Mouse (Mus musculus) midbrain, postnatal 0 days (tissue): ENCODE results near the gene Lgr4. TPM values are rescaled to one million over a fixed set of nuclear protein-coding genes. Genes with fewer than 3 reads are reported as not detected.

Experiments used
- ATAC-seq: fragments of 200-750 bp; cut with Nextera tagmentation; 2 replicates; pipeline ENCODE4 v1.8.0; 2017; ENCODE audit warnings: moderate number of reproducible peaks, mild to moderate bottlenecking, moderate TSS enrichment, moderate library complexity; ENCODE audit not compliant: low FRiP score
- DNase-seq: peaks from one replicate; pipeline ENCODE4 v3.0.0-alpha.2; 2015; ENCODE audit warnings: low spot score
- H3K27ac ChIP-seq: fragments of 300-500 bp; sonication (generic); 2 replicates; pipeline ENCODE4 v1.5.1; 2014; ENCODE audit warnings: low read depth, mild to moderate bottlenecking, low read length, mixed read lengths
- H3K27me3 ChIP-seq: fragments of 300-500 bp; sonication (generic); 2 replicates; pipeline ENCODE4 v1.6.1; 2014; ENCODE audit warnings: low read length, control low read depth, mixed read lengths; ENCODE audit not compliant: insufficient read depth
- H3K36me3 ChIP-seq: fragments of 300-500 bp; sonication (generic); 2 replicates; pipeline ENCODE4 v1.6.1; 2014; ENCODE audit warnings: low read length, control low read depth, mixed read lengths; ENCODE audit not compliant: insufficient read depth
- H3K4me1 ChIP-seq: fragments of 300-500 bp; sonication (generic); 2 replicates; pipeline ENCODE4 v1.6.1; 2014; ENCODE audit warnings: mild to moderate bottlenecking, control low read depth, antibody characterized with exemption, low read length, mixed read lengths; ENCODE audit not compliant: insufficient read depth
- H3K4me2 ChIP-seq: fragments of 300-500 bp; sonication (generic); 2 replicates; pipeline ENCODE4 v1.6.1; 2014; ENCODE audit warnings: low read depth, mild to moderate bottlenecking, low read length, mixed read lengths; ENCODE audit not compliant: poor library complexity, severe bottlenecking
- H3K4me3 ChIP-seq: fragments of 300-500 bp; sonication (generic); 2 replicates; pipeline ENCODE4 v1.5.1; 2014; ENCODE audit warnings: low read depth, mild to moderate bottlenecking, low read length, moderate library complexity
- H3K9ac ChIP-seq: fragments of 300-500 bp; sonication (generic); replicated peaks from 2 replicates; pipeline ENCODE4 v1.6.1; 2014; ENCODE audit warnings: mild to moderate bottlenecking, low read length, moderate library complexity, mixed read lengths; ENCODE audit not compliant: poor library complexity, severe bottlenecking
- H3K9me3 ChIP-seq: fragments of 300-500 bp; sonication (generic); 2 replicates; pipeline ENCODE4 v1.6.1; 2016; ENCODE audit warnings: low read length, control low read depth
- CTCF ChIP-seq: IDR thresholded peaks from 2 replicates; pipeline ENCODE4 v1.5.1; 2016; ENCODE audit warnings: antibody characterized with exemption, mild to moderate bottlenecking
- WGBS: fragments of 180-500 bp; shearing (Covaris S2); extraction: QIAGEN DNeasy Blood & Tissue Kit; methylation state at CpG from one replicate; pipeline ENCODE4 v1.1.7; 2014; 5-methylcytosine and 5-hydroxymethylcytosine counted together
- polyA plus RNA-seq: library from polyadenylated mRNA; unstranded; fragments of >200 nt; fragmentation: Nextera tagmentation; extraction: Ambion mirVana; gene quantifications from 2 replicates; pipeline ENCODE4 v1.2.1, GENCODE M21; 2015
- total RNA-seq: library from RNA; depleted of rRNA; stranded (reverse); fragments of >200 nt; gene quantifications from 2 replicates; pipeline ENCODE4 v1.2.3, GENCODE M21; 2014

Lgr4 gene
- total and polyA plus RNA-seq, 2 experiments from 2014 or later = 9.9 to 33.4 TPM

DNA sequence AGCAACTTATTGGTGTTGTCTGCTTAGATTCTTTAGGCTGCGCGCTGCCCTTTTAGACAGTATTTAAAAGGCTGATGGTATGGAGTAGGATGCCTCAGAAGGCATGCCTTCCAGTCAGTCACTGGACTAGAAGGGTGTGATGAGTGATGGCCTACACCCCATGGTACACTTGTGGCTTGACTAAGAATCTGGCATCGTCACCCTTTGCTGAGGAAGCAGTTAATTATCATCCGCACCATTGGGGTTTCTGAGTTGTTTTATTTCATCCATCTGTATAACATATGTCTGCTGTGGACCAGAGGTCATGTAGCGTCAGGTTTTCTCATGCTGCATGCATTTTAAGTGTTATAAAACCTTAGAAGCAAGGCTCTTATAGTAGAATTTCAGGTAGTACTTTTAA lies 70.5 kb downstream of the Lgr4 start:
- no peak for ATAC-seq
- no peaks in the 10 kb centered on the region for H3K9me3 ChIP-seq
- H3K9ac ChIP-seq = no peak overlapping the region
- no peaks in the 10 kb centered on the region for H3K4me1 ChIP-seq
- no peaks in the 10 kb centered on the region for H3K36me3 ChIP-seq
- no peak overlapping the region for H3K27ac ChIP-seq
- H3K27me3 ChIP-seq = no peaks in the 10 kb centered on the region
- 90% methylated on average over 5 of the region's 5 CpGs for WGBS
- no peak for TF ChIP-seq CTCF
- no peak overlapping the region for H3K4me2 ChIP-seq
- DNase-seq = no peak
- no peak overlapping the region for H3K4me3 ChIP-seq

DNA sequence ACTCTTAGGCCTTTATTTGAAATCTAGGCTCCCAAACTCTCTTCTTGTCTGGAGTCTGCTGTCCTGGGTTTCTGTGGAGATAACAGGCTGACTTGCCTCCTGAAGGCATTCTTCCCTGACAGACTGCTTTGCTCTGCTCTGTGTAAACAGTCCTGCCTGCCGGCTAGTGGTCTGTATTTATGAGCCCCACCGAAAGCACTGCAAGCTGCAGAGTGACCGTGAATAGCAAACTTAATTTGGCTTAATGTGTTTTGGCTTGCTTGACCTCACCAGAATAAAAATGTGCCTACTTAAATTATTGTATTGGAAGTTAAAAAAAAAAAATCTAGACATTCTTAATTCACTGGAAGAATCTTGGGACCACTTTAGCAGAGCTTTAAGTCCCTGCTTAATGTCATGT lies 71.7 kb downstream of the Lgr4 start:
- ATAC-seq (no peak), DNase-seq (peak; percentile 22)
- Histone ChIP-seq H3K9me3 (no peaks in the 10 kb centered on the region), H3K27ac (no peak overlapping the region), H3K27me3 (no peaks in the 10 kb centered on the region), H3K9ac (no peak overlapping the region), H3K4me1 (no peaks in the 10 kb centered on the region), H3K4me3 (no peak overlapping the region), H3K36me3 (no peaks in the 10 kb centered on the region), H3K4me2 (no peak overlapping the region)
- WGBS = 16% methylated on average over 3 of the region's 3 CpGs
- no peak for TF ChIP-seq CTCF

DNA sequence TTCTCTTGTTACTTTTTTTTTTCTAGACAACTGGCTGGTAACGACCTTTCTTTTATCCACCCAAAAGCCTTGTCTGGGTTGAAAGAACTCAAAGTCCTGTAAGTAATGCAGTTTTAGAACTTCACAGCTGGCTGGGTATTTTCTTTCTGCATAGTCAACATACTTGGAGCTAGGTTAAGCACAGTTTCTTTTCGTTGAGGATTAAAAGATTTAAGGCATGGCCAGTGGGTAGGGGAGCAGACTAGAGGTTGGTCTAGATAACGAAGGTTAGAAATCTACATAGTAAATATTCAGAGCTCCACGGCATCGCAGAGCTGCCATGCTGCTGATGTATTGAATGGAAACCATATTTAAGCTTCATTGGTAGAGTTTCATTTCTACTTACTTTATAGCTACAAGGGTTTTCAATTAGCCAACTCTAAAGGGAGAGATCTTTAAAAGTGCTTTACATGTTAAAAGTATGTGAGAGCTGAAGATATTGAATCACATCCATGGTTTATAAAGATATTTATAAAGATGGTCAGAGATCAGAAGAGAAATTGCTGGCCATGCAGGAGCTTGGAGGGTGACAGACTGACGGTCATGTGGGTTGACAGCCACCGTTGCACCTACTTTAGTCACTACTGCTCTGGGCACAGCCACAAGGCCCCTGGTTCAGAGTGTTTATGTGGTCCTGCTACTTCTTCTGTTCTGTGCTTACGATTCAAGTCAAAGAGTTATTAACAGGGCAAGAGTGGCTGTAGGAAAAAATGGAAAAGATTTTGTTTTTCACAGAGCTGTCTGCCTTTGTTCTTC lies 72.4 kb downstream of the Lgr4 start:
- H3K27me3 ChIP-seq = no peaks in the 10 kb centered on the region
- no peaks in the 10 kb centered on the region for H3K9me3 ChIP-seq
- H3K9ac ChIP-seq = no peak overlapping the region
- no peak for TF ChIP-seq CTCF
- 42% methylated on average over 8 of the region's 8 CpGs for WGBS
- no peak overlapping the region for H3K27ac ChIP-seq
- H3K4me3 ChIP-seq = no peak overlapping the region
- no peaks in the 10 kb centered on the region for H3K36me3 ChIP-seq
- ATAC-seq = no peak
- no peak for DNase-seq
- H3K4me2 ChIP-seq = no peak overlapping the region
- H3K4me1 ChIP-seq = no peaks in the 10 kb centered on the region

DNA sequence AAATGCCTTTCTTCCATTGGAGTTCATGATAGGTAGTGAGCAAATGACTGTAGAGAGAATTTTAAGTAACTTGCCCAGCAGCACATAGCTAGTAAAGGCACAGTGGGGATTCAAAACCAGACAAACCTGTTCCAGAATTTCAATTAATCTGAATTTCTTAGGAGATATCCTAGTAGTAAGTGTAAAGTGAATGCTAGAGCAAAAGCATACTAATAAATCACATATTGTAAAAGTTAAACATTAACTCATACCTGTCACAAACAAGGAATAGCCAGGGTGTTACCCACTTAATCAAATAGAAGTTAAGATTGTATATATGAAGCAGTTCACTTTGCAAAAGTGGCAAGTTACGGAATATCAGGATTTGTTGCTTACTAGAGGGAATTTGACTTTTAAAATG lies 74.3 kb downstream of the Lgr4 start:
- Histone ChIP-seq H3K4me3 (no peak overlapping the region), H3K27ac (no peak overlapping the region), H3K9me3 (no peaks in the 10 kb centered on the region), H3K9ac (no peak overlapping the region), H3K4me1 (no peaks in the 10 kb centered on the region), H3K27me3 (no peaks in the 10 kb centered on the region), H3K4me2 (no peak overlapping the region), H3K36me3 (no peaks in the 10 kb centered on the region)
- DNase-seq (no peak), ATAC-seq (no peak)
- 78% methylated on average over 1 of the region's 1 CpGs for WGBS
- no peak for TF ChIP-seq CTCF

DNA sequence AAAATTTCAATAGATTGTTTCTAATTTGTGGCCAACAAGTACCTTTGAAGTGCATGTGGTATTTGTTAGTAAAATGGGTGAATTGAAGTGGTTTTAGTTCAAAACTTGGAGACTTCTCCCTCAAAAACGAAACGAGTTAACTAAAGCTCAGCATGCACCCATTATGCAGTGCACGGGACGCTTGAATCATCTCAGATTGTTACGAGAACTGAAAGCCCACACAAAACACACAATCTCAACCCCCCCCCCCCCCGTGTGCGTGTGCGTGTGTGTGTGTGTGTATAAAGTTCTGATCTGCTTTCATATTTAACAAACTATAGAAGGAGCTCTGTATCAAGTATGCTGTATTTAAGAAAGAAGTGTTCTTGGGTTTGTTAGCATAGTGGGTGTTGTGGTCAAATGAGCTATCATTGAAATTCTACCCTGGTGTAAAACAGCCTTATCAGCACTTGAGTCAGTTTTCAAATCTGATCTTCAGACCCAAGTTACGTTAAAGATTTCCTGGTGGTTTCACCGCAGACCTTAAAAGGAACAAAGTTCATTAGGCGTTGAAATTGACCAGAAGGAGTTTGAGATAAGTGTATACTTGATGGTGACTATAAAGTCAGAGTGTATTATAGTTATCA lies 75.1 kb downstream of the Lgr4 start:
- Histone ChIP-seq H3K9me3 (no peaks in the 10 kb centered on the region), H3K36me3 (no peaks in the 10 kb centered on the region), H3K4me3 (no peak overlapping the region), H3K4me2 (no peak overlapping the region), H3K4me1 (no peaks in the 10 kb centered on the region), H3K9ac (no peak overlapping the region), H3K27ac (no peak overlapping the region), H3K27me3 (no peaks in the 10 kb centered on the region)
- TF ChIP-seq CTCF = no peak
- ATAC-seq = no peak
- 55% methylated on average over 11 of the region's 11 CpGs for WGBS
- DNase-seq = no peak

DNA sequence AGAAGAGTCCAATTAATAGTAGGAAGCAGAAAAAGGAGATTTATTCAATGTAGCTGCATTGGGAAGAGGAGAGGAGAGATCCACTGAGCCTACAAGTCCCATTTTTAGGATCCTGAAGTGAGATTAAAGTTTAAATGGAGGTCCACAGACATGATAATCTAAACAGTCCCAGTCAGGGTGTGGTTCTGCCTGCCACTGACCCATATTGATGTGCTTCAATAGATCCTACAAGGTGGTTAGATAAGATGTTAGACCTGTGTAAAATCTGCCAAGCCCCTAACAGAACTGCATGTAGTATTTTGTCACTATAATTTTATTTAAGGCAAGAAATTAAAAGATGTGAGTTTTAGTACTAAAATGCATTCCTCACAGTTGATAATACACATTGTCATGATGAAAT lies 76.0 kb downstream of the Lgr4 start:
- Histone ChIP-seq H3K36me3 (no peaks in the 10 kb centered on the region), H3K27me3 (no peaks in the 10 kb centered on the region), H3K4me3 (no peak overlapping the region), H3K9ac (no peak overlapping the region), H3K4me2 (no peak overlapping the region), H3K9me3 (no peaks in the 10 kb centered on the region), H3K4me1 (no peaks in the 10 kb centered on the region), H3K27ac (no peak overlapping the region)
- no peak for TF ChIP-seq CTCF
- DNase-seq (no peak), ATAC-seq (no peak)
